9 mouse cellular contexts compared by ENCODE assay signal in genomic region chr5:111931733-111932132, GRCm38 (mm10).
DNase-seq lines count a peak whose midpoint lies in the region; TF ChIP-seq lines count a peak whose summit lies in the region.
"Had no signal": no experiment of that assay in that cellular context is flagged by ENCODE, and none has a peak within 500 bp of the region (broad histone marks: within the 10 kb centered on the region; RNA-seq: fewer than 3 reads in every experiment).

No protein-coding gene starts in this region.

- no peaks in the 10 kb centered on the region for H3K36me3 ChIP-seq in ES-E14 (ENCODE audit: control insufficient read depth, insufficient read depth, low read length, poor library complexity, severe bottlenecking)

- H3K4me1 ChIP-seq in ES-E14 (ENCODE audit: control insufficient read depth in 2 of 2, insufficient read depth in 2 of 2, low read length in 2 of 2, poor library complexity in 1 of 2) = no peaks in the 10 kb centered on the region; a peak in 1 of 4 replicates

- H3K27ac ChIP-seq in ES-E14 (ENCODE audit: insufficient read depth, low read depth, low read length, poor library complexity, severe bottlenecking) = no peak overlapping the region
- H3K27ac ChIP-seq: macrophage had no signal

- DNase-seq in layer of hippocampus, adult 11-12 months (ENCODE audit: low spot score) = peak; percentile 31
- DNase-seq in layer of hippocampus, adult 9-11 months = no peak
- DNase-seq in CD8-positive naive resting alpha-beta T cell, adult 2 months (ENCODE audit: low read depth in 2 of 2, low spot score in 2 of 2) = peak; percentile 11 to 18
- DNase-seq in ES-E14 (ENCODE audit: low read depth, low spot score) = peak; percentile 38
- DNase-seq in lung, postnatal 36 days = peak; percentile 27
- no peak for DNase-seq in frontal cortex, postnatal 36 days (ENCODE audit: low spot score in 2 of 2)
- DNase-seq in adrenal gland, postnatal 4 days (ENCODE audit: low spot score in 2 of 2) = no peak
- DNase-seq: layer of hippocampus, postnatal 36 days had no signal

- no peak overlapping the region for H3K9ac ChIP-seq in ES-E14 (ENCODE audit: insufficient read depth, low read depth, low read length, poor library complexity, severe bottlenecking)

- no peak overlapping the region for H3K4me3 ChIP-seq in ES-E14 (ENCODE audit: insufficient read depth in 1 of 2, low read depth in 1 of 2, low read length in 2 of 2, poor library complexity in 1 of 2, severe bottlenecking in 1 of 2)

- in situ Hi-C loops in ES-E14 (cut with MboI; ENCODE audit: low sequenced_read_pairs in 2 of 2, unreplicated experiment in 2 of 2) = no loop called here

- H3K9me3 ChIP-seq in ES-E14 (ENCODE audit: control insufficient read depth, insufficient read depth, low read depth, low read length) = no peaks in the 10 kb centered on the region

TF ChIP-seq in ES-E14, 5 proteins besides CTCF, POLR2A, EP300 and RAD21:
- TF ChIP-seq ZC3H11A (IDR thresholded peaks at IDR 0.05; ENCODE audit: borderline replicate concordance, low read depth, low read length) = peak; percentile 32; the same call in 1 of the 2 replicates
- TF ChIP-seq HCFC1 (IDR thresholded peaks at IDR 0.05; ENCODE audit: borderline replicate concordance, insufficient read depth, low read length) = no peak

Comparison
In these comparisons a context has a peak if more than half of its experiments do, and no peak if none do; other contexts are left out.
1. DNase-seq: peak in layer of hippocampus, adult 11-12 months (single experiment), CD8-positive naive resting alpha-beta T cell, adult 2 months (2 of 2), ES-E14 (single experiment) and lung, postnatal 36 days (single experiment); none in layer of hippocampus, adult 9-11 months (single experiment), frontal cortex, postnatal 36 days (0 of 2) and adrenal gland, postnatal 4 days (0 of 2).